Mouse (Mus musculus): ENCODE measurements around the gene Padi4. TPM values are rescaled to one million over a fixed set of nuclear protein-coding genes. Genes with fewer than 3 reads are reported as not detected.
A peak's percentile ranks its signal among the peaks of the same experiment; 100 is the strongest.

Gene Padi4
- total and polyA plus RNA-seq, 3 experiments: 0.70 to 2.6 (median 2.5) TPM

DNA sequence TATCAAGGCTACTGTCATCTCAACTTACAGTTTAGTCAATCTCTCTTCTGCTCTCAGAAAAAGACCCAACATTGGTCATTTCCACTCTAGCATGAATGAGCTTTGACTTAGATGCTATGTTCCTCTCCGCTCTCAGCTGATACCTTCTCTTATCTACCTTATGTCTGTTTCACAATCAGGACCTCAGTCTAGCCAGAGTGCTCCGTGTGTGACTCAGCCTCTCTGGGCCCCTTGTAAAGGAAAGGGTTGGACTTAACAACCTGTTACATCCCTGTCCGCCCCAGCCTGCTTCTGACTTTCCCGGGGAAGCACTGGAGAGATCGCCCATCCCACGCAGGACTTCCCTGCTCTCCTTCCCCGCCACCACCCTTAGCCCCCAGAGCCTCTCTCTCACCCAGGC, 18.5 kb upstream of the Padi4 start:
- 79% methylated on average over 7 of the region's 7 CpGs for WGBS
- TF ChIP-seq POLR2A (IDR thresholded peaks at IDR 0.05; ENCODE audit: insufficient read depth, low read depth, low read length) (no peak), CTCF (IDR thresholded peaks at IDR 0.05) (no peak), EP300 (IDR thresholded peaks at IDR 0.05; ENCODE audit: insufficient read depth, low read depth, low read length) (no peak)
- Histone ChIP-seq H3K27me3 (ENCODE audit: control insufficient read depth, insufficient read depth, low read length) (no peaks in the 10 kb centered on the region), H3K4me1 (ENCODE audit: control insufficient read depth, insufficient read depth, low read length) (no peaks in the 10 kb centered on the region), H3K36me3 (ENCODE audit: control insufficient read depth, insufficient read depth, low read length) (no peaks in the 10 kb centered on the region), H3K79me2 (replicated peaks; ENCODE audit: control insufficient read depth, insufficient read depth, low read length) (no peaks in the 10 kb centered on the region), H3K27ac (no peak overlapping the region), H3K9ac (ENCODE audit: low read depth, low read length) (no peak overlapping the region), H3K4me3 (no peak overlapping the region)
- intact Hi-C loops (cut with DNase I): no loop called here
- DNase-seq: no peak

DNA sequence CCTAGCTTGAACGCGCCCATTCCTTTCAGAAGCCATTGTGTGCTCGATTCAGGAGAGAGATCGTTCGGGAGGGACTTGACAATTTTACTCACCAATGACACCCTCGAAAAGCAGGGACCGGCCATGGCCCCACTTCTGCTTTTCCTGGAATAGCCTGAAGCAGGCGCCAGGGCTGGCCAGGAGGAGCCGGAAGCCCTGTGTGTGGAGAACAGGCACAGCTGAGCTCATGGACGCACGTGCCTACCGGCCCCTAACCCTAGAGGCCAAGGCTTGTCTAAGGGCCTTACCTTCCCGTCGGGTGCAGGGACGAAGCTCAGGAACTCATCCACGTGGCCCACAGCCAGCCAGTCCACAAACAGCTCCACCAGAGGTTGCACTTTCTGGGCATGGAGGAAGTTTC, 17.0 kb upstream of the Padi4 start:
- Histone ChIP-seq H3K27ac (no peak overlapping the region), H3K9ac (ENCODE audit: low read depth, low read length) (no peak overlapping the region), H3K79me2 (replicated peaks; ENCODE audit: control insufficient read depth, insufficient read depth, low read length) (no peaks in the 10 kb centered on the region), H3K4me3 (no peak overlapping the region), H3K4me1 (ENCODE audit: control insufficient read depth, insufficient read depth, low read length) (no peaks in the 10 kb centered on the region), H3K27me3 (ENCODE audit: control insufficient read depth, insufficient read depth, low read length) (no peaks in the 10 kb centered on the region), H3K36me3 (ENCODE audit: control insufficient read depth, insufficient read depth, low read length) (no peaks in the 10 kb centered on the region)
- WGBS: 87% methylated on average over 16 of the region's 16 CpGs
- intact Hi-C loops (cut with DNase I): no loop called here
- DNase-seq: peak in 1 of 2 experiments; percentile 28
- TF ChIP-seq POLR2A (IDR thresholded peaks at IDR 0.05; ENCODE audit: insufficient read depth, low read depth, low read length) (no peak), CTCF (IDR thresholded peaks at IDR 0.05) (no peak), EP300 (IDR thresholded peaks at IDR 0.05; ENCODE audit: insufficient read depth, low read depth, low read length) (no peak)

DNA sequence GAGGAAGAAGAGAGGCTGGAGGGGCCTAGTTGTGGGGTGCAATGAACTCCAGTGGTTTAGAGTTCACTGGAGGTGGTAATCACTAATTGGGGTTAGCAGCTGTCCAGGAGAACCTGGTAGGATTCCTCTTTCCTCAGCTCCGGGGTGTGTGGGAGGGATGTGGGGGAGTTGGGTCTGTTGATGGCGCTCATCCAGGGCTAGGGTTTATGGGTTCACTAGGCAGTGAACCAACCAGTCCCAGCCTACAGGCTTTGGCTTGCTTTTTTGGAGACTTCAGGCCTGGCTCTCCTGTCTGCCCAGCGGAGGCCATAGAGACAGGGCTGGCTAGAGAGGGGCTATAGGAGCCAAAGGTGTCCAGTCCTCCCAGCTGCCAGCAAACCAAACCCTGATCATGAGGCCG, 15.9 kb upstream of the Padi4 start:
- intact Hi-C loops (cut with DNase I): loop anchor here (1.0 kb wide), 2 partner anchors 112 to 168 kb away; no protein-coding TSS in a partner anchor
- TF ChIP-seq EP300 (IDR thresholded peaks at IDR 0.05; ENCODE audit: insufficient read depth, low read depth, low read length) (no peak), POLR2A (IDR thresholded peaks at IDR 0.05; ENCODE audit: insufficient read depth, low read depth, low read length) (no peak), CTCF (IDR thresholded peaks at IDR 0.05) (no peak)
- Histone ChIP-seq H3K79me2 (replicated peaks; ENCODE audit: control insufficient read depth, insufficient read depth, low read length) (no peaks in the 10 kb centered on the region), H3K27me3 (ENCODE audit: control insufficient read depth, insufficient read depth, low read length) (no peaks in the 10 kb centered on the region), H3K4me3 (no peak overlapping the region), H3K36me3 (ENCODE audit: control insufficient read depth, insufficient read depth, low read length) (no peaks in the 10 kb centered on the region), H3K9ac (ENCODE audit: low read depth, low read length) (no peak overlapping the region), H3K27ac (no peak overlapping the region), H3K4me1 (ENCODE audit: control insufficient read depth, insufficient read depth, low read length) (no peaks in the 10 kb centered on the region)
- DNase-seq: peak in 1 of 2 experiments; percentile 19
- WGBS: 74% methylated on average over 4 of the region's 4 CpGs

DNA sequence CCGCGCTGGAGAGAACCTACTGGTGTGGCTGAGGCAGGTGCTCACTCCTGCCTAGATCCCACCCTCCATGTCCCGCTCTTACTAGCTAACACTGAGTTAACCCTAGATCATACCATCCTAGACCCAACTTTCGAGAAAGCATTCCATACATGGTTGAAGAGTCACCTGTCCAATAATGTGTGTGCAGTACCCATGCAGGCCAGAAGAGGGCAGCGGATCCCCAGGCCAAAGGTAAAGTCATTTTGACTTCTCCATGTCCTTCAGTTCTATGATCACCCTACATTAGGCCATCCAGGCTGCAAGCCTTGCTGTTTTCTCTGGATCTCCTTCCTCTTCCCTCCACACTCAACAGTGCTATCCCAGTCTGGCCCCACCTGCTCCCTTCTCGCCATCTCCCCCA, 14.9 kb upstream of the Padi4 start:
- Histone ChIP-seq H3K79me2 (replicated peaks; ENCODE audit: control insufficient read depth, insufficient read depth, low read length) (no peaks in the 10 kb centered on the region), H3K4me1 (ENCODE audit: control insufficient read depth, insufficient read depth, low read length) (no peaks in the 10 kb centered on the region), H3K27me3 (ENCODE audit: control insufficient read depth, insufficient read depth, low read length) (no peaks in the 10 kb centered on the region), H3K27ac (no peak overlapping the region), H3K9ac (ENCODE audit: low read depth, low read length) (no peak overlapping the region), H3K4me3 (no peak overlapping the region), H3K36me3 (ENCODE audit: control insufficient read depth, insufficient read depth, low read length) (no peaks in the 10 kb centered on the region)
- TF ChIP-seq EP300 (IDR thresholded peaks at IDR 0.05; ENCODE audit: insufficient read depth, low read depth, low read length) (no peak), CTCF (IDR thresholded peaks at IDR 0.05) (peak; percentile 90)
- 49% methylated on average over 6 of the region's 6 CpGs for WGBS
- peak; percentile 61 to 76 for DNase-seq
- intact Hi-C loops (cut with DNase I): loop anchor here (1.0 kb wide), 2 partner anchors 113 to 169 kb away; no protein-coding TSS in a partner anchor

DNA sequence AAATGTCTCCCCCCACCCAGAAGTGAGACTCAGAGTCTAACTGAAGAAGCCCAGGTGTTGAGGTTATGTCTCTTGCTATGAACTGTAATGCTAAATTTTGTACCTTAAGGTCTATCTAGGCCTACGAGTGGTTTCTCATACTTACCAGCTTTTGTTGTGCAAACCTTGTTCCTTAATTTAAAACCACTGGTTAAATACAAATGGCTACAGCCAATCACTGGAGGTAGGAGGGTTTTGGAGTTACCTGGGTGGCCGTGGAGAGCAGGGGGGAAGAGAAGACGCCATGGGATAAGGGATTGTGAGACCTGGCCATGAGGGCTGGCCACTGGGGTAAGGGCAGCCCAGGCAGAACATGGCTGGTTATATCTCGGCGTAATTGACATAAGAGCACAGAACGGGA, 14.2 kb upstream of the Padi4 start:
- no peaks in the 10 kb centered on the region for H3K79me2 ChIP-seq (replicated peaks; ENCODE audit: control insufficient read depth, insufficient read depth, low read length)
- H3K27ac ChIP-seq: no peak overlapping the region
- no peak for TF ChIP-seq CTCF (IDR thresholded peaks at IDR 0.05)
- TF ChIP-seq POLR2A (IDR thresholded peaks at IDR 0.05; ENCODE audit: insufficient read depth, low read depth, low read length): no peak
- TF ChIP-seq EP300 (IDR thresholded peaks at IDR 0.05; ENCODE audit: insufficient read depth, low read depth, low read length): no peak
- WGBS: 86% methylated on average over 6 of the region's 6 CpGs
- H3K27me3 ChIP-seq (ENCODE audit: control insufficient read depth, insufficient read depth, low read length): no peaks in the 10 kb centered on the region
- no peak overlapping the region for H3K4me3 ChIP-seq
- H3K36me3 ChIP-seq (ENCODE audit: control insufficient read depth, insufficient read depth, low read length): no peaks in the 10 kb centered on the region
- no peak overlapping the region for H3K9ac ChIP-seq (ENCODE audit: low read depth, low read length)
- intact Hi-C loops (cut with DNase I): no loop called here
- no peak for DNase-seq
- H3K4me1 ChIP-seq (ENCODE audit: control insufficient read depth, insufficient read depth, low read length): no peaks in the 10 kb centered on the region

DNA sequence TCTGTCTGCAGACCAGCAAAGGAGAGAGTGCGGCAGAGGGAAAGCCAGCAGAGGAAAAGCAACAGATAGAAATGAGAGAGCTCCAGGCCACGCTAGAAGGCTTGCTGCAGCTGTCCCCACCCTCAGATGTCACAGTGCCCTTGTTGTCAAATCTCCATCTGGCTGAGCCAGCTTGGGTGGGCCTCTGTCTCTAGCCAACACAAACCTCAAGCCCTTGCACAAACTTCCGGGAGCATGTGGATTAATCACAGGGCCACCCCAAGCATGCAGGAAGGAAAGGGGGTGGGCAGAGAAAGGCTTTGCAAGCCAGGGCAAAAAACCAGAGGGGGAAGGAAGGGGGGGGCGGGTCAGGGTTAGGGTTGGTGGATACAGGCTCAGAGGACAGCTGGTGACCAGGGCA, 13.4 kb upstream of the Padi4 start:
- Histone ChIP-seq H3K27me3 (ENCODE audit: control insufficient read depth, insufficient read depth, low read length) (no peaks in the 10 kb centered on the region), H3K4me1 (ENCODE audit: control insufficient read depth, insufficient read depth, low read length) (no peaks in the 10 kb centered on the region), H3K4me3 (no peak overlapping the region), H3K36me3 (ENCODE audit: control insufficient read depth, insufficient read depth, low read length) (no peaks in the 10 kb centered on the region), H3K9ac (ENCODE audit: low read depth, low read length) (no peak overlapping the region), H3K27ac (no peak overlapping the region), H3K79me2 (replicated peaks; ENCODE audit: control insufficient read depth, insufficient read depth, low read length) (no peaks in the 10 kb centered on the region)
- 27% methylated on average over 3 of the region's 4 CpGs for WGBS
- intact Hi-C loops (cut with DNase I): no loop called here
- TF ChIP-seq EP300 (IDR thresholded peaks at IDR 0.05; ENCODE audit: insufficient read depth, low read depth, low read length) (no peak), CTCF (IDR thresholded peaks at IDR 0.05) (no peak), POLR2A (IDR thresholded peaks at IDR 0.05; ENCODE audit: insufficient read depth, low read depth, low read length) (no peak)
- DNase-seq: peak; percentile 40 to 72
